ENCODE assay signal across 18 mouse cellular contexts in the genomic region with DNA sequence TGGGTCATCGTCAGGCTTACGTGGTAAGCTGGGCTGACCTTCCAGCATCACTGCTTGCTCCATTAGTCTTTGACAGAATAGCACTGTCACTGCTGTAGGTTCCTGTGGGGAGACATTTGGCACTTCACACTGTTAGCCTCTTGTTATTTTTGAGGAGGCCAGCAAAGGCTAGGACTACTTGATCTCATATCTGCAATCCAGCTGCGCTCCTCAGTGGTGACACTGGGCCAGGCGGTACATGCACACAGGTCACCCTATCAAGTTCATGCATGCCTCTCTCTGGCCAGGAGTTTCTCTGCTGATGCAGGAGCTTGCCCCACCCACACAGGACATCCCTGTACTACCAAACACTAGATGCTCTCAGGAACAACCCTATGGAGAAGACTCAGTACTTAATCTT.
"Had no signal": no experiment of that assay in that cellular context is flagged by ENCODE, and none has a peak within 500 bp of the region (broad histone marks: within the 10 kb centered on the region; RNA-seq: fewer than 3 reads in every experiment).

No protein-coding gene starts in this region.

- H3K4me3 ChIP-seq: lung, embryonic 15.5 days; megakaryocyte, embryonic 14.5 days; midbrain, embryonic 13.5 days; midbrain, embryonic 15.5 days; neural tube, embryonic 12.5 days had no signal

- H3K27ac ChIP-seq: lung, embryonic 15.5 days; macrophage; midbrain, embryonic 13.5 days; midbrain, embryonic 15.5 days; neural tube, embryonic 12.5 days had no signal

- H3K9me3 ChIP-seq: lung, embryonic 15.5 days; megakaryocyte, embryonic 14.5 days; midbrain, embryonic 13.5 days; midbrain, embryonic 15.5 days; neural tube, embryonic 12.5 days had no signal

- H3K36me3 ChIP-seq: lung, embryonic 15.5 days; midbrain, embryonic 13.5 days; midbrain, embryonic 15.5 days; neural tube, embryonic 12.5 days had no signal

- H3K4me2 ChIP-seq: lung, embryonic 15.5 days; midbrain, embryonic 11.5 days; midbrain, embryonic 13.5 days; midbrain, embryonic 15.5 days; neural tube, embryonic 12.5 days had no signal

- H3K4me1 ChIP-seq: lung, embryonic 15.5 days; megakaryocyte, embryonic 14.5 days; midbrain, embryonic 13.5 days; midbrain, embryonic 15.5 days; neural tube, embryonic 12.5 days had no signal

- DNase-seq: liver, postnatal 0 days; lung, adult 2 months; lung, postnatal 14 days; lung, postnatal 36 days; right cerebral cortex, postnatal 25 days; right cerebral cortex, postnatal 4 days; spleen, adult 18-20 months; thymus, adult 18-20 months; thymus, postnatal 14 days; thymus, postnatal 36 days had no signal

- ATAC-seq: liver, postnatal 0 days; lung, postnatal 0 days; midbrain, embryonic 13.5 days; midbrain, embryonic 15.5 days had no signal

- H3K9ac ChIP-seq: liver, postnatal 0 days; lung, embryonic 15.5 days; midbrain, embryonic 13.5 days; midbrain, embryonic 15.5 days; neural tube, embryonic 12.5 days had no signal

- H3K27me3 ChIP-seq: lung, embryonic 15.5 days; megakaryocyte, embryonic 14.5 days; midbrain, embryonic 13.5 days; midbrain, embryonic 15.5 days; neural tube, embryonic 12.5 days had no signal
